Mouse (Mus musculus) cerebellum, adult 2 months (tissue): ENCODE measurements at regions not wholly inside any gene's neighbourhood (a gene's known extent, or its start where the extent isn't known, plus 50 kb on each side); places are given as distances from the start of the nearest gene placed in this dataset.

Source experiments
- CTCF ChIP-seq: fragments of 200-500 bp; IDR thresholded peaks from 2 replicates; pipeline ENCODE4 v1.5.1; 2011; ENCODE audit warnings: low read depth, mild to moderate bottlenecking, control low read depth, low read length, moderate library complexity, borderline replicate concordance; ENCODE audit not compliant: insufficient read depth
- POLR2A ChIP-seq: fragments of 200-500 bp; IDR thresholded peaks from 2 replicates; pipeline ENCODE4 v1.6.1; 2011; ENCODE audit warnings: low read length, control low read depth, borderline replicate concordance; ENCODE audit not compliant: insufficient read depth

DNA sequence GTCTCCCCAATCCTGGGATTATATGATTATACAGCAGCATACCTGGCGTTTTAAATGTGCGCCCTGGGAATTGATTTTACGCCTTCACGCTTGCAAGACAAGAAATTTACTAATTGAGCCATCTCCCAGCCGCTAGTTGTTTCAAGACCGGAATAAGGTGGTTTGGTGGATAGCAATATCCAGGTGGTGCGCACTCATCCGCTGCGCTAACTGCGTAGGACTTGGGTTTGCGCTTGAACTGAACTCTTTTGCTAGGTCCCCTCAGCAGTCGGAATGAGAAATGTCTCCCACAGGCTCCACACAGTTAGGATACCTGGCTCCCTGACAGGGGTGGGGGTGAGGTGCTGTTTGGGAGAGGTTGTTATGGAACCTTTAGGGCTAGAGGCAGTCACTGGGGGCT, 136.4 kb upstream of the Rybp start:
- no peak for TF ChIP-seq CTCF
- no peak for TF ChIP-seq POLR2A
